Mouse (Mus musculus) mesoderm, embryonic 11.5 days (tissue): Measurements from ENCODE around the gene Pde6d.

Source experiments
- DNase-seq: peaks from one replicate; pipeline ENCODE4 v3.0.0-alpha.2; 2012; ENCODE audit warnings: low read depth, low spot score

The Pde6d gene

GRCm38 (mm10) chr1:86503906-86504696 is 78.3 kb downstream of the Pde6d start:
- DNase-seq, result peak; percentile 96

DNA sequence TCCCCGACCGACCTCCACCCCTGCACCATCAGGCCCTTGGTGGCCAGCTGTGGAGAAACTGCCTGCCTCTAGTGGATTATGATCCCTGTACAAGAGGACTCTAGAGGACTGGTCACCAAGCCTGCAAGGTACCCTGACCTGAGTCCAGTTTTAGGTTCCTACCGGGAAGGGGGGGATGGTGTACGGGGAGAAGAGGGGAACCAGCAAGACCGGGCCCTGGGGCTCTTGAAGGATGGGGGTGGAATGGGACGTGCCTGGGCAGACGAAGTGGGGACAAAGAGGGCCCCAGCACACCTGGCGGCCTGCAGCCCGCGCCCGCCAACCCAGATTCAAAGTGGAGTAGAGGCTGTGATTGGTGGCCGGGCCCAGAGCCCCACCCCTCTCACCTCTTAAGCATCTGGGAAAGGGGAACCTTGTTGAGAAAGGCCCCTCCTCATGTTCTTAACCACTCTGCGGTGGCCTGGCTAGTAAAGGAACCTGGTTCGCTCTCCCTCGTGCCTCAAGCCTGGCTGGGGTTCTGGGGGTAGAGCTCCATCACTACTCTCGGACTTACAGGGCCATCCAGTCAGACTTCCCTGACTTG is 79.2 kb downstream of the Pde6d start:
- peak; percentile 66 for DNase-seq

- no peak for DNase-seq
Observed at GRCm38 (mm10) chr1:86502221-86503048, 80.0 kb downstream of the Pde6d start.

DNA sequence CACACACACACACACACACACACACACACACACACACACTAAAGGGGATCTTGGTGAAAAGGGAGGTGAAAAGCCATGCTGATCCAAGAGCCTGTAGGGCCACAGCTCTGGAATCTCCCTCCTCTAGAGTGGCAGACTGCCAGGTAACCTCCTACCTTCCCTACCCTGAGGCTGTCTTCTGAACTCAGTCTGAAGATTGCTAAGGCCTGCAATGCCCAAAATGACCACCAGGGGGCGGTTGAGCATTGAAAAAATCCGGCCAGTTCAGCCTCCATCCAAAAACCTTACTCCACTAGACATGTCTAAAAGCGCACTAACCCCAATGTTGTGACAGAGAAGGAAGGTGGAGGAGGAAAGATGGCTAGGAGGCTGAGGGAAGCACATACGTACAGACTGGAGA is 80.9 kb downstream of the Pde6d start:
- peak; percentile 90 for DNase-seq

DNA sequence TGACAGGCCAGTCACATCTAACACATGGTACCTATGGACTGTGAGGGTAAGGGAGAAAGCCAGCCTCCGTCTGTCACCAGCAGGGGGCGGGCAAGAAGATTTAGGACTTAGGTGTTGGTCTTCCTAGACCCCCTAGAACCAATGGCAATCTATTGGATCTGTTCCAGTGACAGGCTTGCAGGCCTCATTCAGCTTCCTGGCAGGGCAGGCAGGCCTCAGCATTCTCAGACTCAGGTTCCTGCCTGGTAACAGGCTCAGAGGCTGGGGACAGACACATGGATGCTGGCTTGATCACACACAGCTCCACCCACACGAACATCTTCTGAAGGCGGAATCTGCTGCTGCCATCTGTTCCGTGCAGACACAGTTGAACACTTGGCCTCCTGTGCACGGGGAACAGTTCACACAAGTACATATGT is 81.3 kb downstream of the Pde6d start:
- DNase-seq, result no peak

GRCm38 (mm10) chr1:86500681-86501080 is 81.7 kb downstream of the Pde6d start:
- no peak for DNase-seq

- no peak for DNase-seq
Observed at GRCm38 (mm10) chr1:86499903-86500302, 82.5 kb downstream of the Pde6d start.

GRCm38 (mm10) chr1:86498611-86499010 is 83.8 kb downstream of the Pde6d start:
- no peak for DNase-seq

GRCm38 (mm10) chr1:86497986-86498385 is 84.4 kb downstream of the Pde6d start:
- DNase-seq, result no peak

GRCm38 (mm10) chr1:86497361-86497760 is 85.1 kb downstream of the Pde6d start:
- no peak for DNase-seq

- DNase-seq, result no peak
Observed at GRCm38 (mm10) chr1:86496340-86496739, 86.1 kb downstream of the Pde6d start.

DNA sequence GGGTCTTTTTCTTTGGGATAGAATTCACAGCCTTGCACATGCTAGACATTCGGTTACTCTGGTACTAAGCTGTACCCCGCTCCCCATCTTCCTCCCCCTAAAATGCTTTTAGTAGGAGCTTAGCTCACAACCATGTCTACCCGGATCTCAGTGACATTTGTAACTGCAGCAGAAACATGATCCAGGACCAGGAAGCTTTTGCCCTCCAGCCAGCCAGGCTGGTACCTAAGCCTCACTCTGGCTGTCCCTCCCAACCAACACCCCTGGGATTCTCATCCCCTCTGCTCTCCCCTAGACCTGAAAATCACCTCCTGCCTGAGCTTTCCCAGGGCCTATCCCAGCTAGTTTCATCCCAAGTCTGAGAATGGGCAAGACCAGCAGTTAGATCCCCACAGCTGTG is 88.6 kb downstream of the Pde6d start:
- DNase-seq, result no peak
